Mouse (Mus musculus): ENCODE data around the gene Saal1. TPM values are rescaled to one million over a fixed set of nuclear protein-coding genes. Genes with fewer than 3 reads are reported as not detected.
"Not testable (repeated sequence)": the region's sequence is repeated elsewhere in the genome, so short reads cannot be mapped to it uniquely, and the experiment has no call there.

The Saal1 gene
- polyA plus RNA-seq, 1 experiment from 2014 or later = 14.8 TPM

DNA sequence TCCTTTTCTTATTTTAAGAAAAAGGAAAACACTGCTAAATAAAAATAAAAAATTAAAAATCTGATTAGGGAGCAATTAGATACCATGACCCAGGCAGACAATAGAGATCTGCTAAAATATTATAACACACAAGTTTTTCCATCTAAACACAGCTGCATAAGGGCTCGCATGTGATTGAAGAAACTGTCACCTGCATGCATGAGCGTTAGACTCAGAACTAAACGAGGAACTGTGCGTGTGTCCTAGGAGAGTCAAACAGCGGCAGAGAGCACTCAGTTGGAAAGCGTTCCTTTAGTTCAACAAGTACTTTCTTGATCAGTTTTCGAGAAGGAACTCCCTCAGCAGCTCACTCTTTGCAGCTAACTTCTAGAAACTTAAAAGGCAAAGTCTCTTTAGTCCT, 31.4 kb downstream of the Saal1 start:
- WGBS = 84% methylated on average over 7 of the region's 7 CpGs

DNA sequence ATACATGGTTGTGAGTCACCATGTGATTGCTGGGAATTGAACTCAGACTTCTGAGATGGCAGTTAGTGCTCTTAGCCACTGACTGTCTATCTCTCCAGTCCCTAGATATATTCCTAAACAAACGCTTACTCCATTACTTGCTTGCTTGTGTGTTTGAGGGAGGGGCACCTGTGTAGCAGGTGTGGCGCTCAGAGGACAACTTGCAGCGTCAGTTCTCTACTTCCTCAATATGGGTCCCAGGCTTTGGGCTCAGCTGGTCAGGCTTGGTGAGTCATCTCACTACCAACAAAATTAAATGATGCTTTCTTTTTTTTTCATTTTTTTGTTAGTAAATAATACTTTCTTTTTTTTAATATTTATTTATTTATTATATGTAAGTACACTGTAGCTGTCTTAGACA, 32.1 kb downstream of the Saal1 start:
- Histone ChIP-seq H3K4me3 (no peak overlapping the region), H3K27ac (replicated peaks) (no peak overlapping the region), H3K9ac (no peak overlapping the region), H3K27me3 (no peaks in the 10 kb centered on the region), H3K9me3 (no peaks in the 10 kb centered on the region), H3K4me2 (no peak overlapping the region), H3K36me3 (no peaks in the 10 kb centered on the region), H3K4me1 (replicated peaks) (0 out of 2 replicates have a peak, but pooled peaks cover 10% of the 10 kb centered on the region)
- no peak for ATAC-seq (ENCODE audit: low read depth)
- WGBS = 95% methylated on average over 3 of the region's 3 CpGs

More for the DNA sequence above, 31.4 kb downstream of the Saal1 start:
- H3K27ac ChIP-seq (replicated peaks); H3K36me3 ChIP-seq; H3K4me2 ChIP-seq; H3K4me3 ChIP-seq; ATAC-seq (ENCODE audit: low read depth); H3K9ac ChIP-seq; H3K27me3 ChIP-seq; H3K9me3 ChIP-seq: not testable (repeated sequence)
- H3K4me1 ChIP-seq (replicated peaks) = 0 out of 2 replicates have a peak, but pooled peaks cover 10% of the 10 kb centered on the region

GRCm38 (mm10) chr7:46676808-46677360, 33.6 kb downstream of the Saal1 start:
- no peak overlapping the region for H3K4me2 ChIP-seq
- H3K27me3 ChIP-seq = no peaks in the 10 kb centered on the region
- no peak overlapping the region for H3K4me3 ChIP-seq
- no peaks in the 10 kb centered on the region for H3K36me3 ChIP-seq
- no peak overlapping the region for H3K9ac ChIP-seq
- ATAC-seq (ENCODE audit: low read depth) = peak; percentile 43
- 54% methylated on average over 5 of the region's 5 CpGs for WGBS
- 0 out of 2 replicates have a peak, but pooled peaks cover 10% of the 10 kb centered on the region for H3K4me1 ChIP-seq (replicated peaks)
- H3K9me3 ChIP-seq = no peaks in the 10 kb centered on the region
- no peak overlapping the region; the same call in 1 of the 2 replicates for H3K27ac ChIP-seq (replicated peaks)

DNA sequence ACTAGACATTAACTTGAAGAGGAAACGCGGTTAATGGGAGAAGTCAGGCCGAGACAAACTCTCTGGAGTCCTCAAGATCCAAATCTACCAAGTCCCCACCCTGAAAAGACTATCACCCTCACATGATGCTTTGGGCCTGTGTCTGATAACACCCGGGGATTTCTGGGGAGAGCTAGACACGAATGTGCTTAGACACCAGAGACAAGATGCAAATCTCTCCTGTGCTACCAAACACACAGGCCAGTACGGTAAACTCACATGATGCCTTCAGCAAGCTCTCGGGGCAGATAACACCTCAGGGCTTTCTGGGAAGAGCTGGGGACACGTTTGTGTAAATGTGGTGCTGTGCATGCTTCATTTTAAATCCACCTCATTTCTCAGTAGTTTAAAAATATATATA, 34.6 kb downstream of the Saal1 start:
- Histone ChIP-seq H3K9ac (no peak overlapping the region), H3K9me3 (no peaks in the 10 kb centered on the region), H3K27me3 (no peaks in the 10 kb centered on the region), H3K4me1 (replicated peaks) (0 out of 2 replicates have a peak, but pooled peaks cover 10% of the 10 kb centered on the region), H3K36me3 (no peaks in the 10 kb centered on the region), H3K4me2 (no peak overlapping the region), H3K4me3 (no peak overlapping the region), H3K27ac (replicated peaks) (no peak overlapping the region)
- WGBS = 87% methylated on average over 8 of the region's 8 CpGs
- no peak for ATAC-seq (ENCODE audit: low read depth)

DNA sequence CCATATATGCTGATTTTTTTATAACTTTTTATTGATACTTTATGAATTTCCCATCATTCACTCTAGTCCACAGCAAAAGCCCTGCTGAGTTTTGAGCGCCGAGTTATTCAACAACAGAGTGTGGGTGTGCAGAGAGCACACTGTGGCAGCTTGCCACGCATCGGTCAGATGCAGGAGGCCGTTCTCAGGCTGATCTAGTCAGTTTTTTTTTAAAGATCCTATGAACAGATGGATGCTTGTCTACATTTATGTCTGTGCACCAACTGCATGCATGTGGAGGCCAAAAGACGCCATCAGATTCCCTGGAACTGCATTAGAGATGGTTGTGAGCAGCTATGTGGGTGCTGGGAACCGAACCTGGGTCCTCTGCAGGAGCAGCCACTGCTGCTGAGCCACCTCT, 35.4 kb downstream of the Saal1 start:
- no peak for ATAC-seq (ENCODE audit: low read depth)
- H3K27ac ChIP-seq (replicated peaks) = no peak overlapping the region
- H3K4me2 ChIP-seq = no peak overlapping the region
- H3K4me3 ChIP-seq = no peak overlapping the region
- no peaks in the 10 kb centered on the region for H3K9me3 ChIP-seq
- no peaks in the 10 kb centered on the region for H3K27me3 ChIP-seq
- 94% methylated on average over 7 of the region's 7 CpGs for WGBS
- H3K4me1 ChIP-seq (replicated peaks) = 0 out of 2 replicates have a peak, but pooled peaks cover 10% of the 10 kb centered on the region
- no peak overlapping the region for H3K9ac ChIP-seq
- H3K36me3 ChIP-seq = no peaks in the 10 kb centered on the region

GRCm38 (mm10) chr7:46672160-46672672, 38.3 kb downstream of the Saal1 start, which contains the start of gene Tph1:
TSS of gene Tph1 (minus strand) at chr7:46672537.
- peaks cover 11% of the 10 kb centered on the region; the same call in 1 of the 2 replicates for H3K4me1 ChIP-seq (replicated peaks)
- no peaks in the 10 kb centered on the region for H3K36me3 ChIP-seq
- H3K27me3 ChIP-seq = peaks cover 6% of the 10 kb centered on the region; the same call in 1 of the 2 replicates
- H3K27ac ChIP-seq (replicated peaks) = no peak within 1 kb of the TSS
- H3K4me2 ChIP-seq = no peak within 1 kb of the TSS
- H3K9ac ChIP-seq = no peak within 1 kb of the TSS
- ATAC-seq (ENCODE audit: low read depth) = no peak
- no peaks in the 10 kb centered on the region for H3K9me3 ChIP-seq
- 55% methylated on average over 10 of the region's 10 CpGs for WGBS
- no peak within 1 kb of the TSS for H3K4me3 ChIP-seq

- Histone ChIP-seq H3K9me3 (no peaks in the 10 kb centered on the region), H3K36me3 (no peaks in the 10 kb centered on the region), H3K4me3 (peak overlapping the region; percentile 1; the same call in 1 of the 2 replicates), H3K27ac (replicated peaks) (no peak overlapping the region), H3K4me2 (peak overlapping the region; percentile 47), H3K4me1 (replicated peaks) (peaks cover 9% of the 10 kb centered on the region; the same call in 1 of the 2 replicates), H3K27me3 (peaks cover 28% of the 10 kb centered on the region), H3K9ac (no peak overlapping the region)
- WGBS = 2% methylated on average over 21 of the region's 21 CpGs
- peak; percentile 67 for ATAC-seq (ENCODE audit: low read depth)
Observed at GRCm38 (mm10) chr7:46667256-46667655, 43.2 kb downstream of the Saal1 start.

DNA sequence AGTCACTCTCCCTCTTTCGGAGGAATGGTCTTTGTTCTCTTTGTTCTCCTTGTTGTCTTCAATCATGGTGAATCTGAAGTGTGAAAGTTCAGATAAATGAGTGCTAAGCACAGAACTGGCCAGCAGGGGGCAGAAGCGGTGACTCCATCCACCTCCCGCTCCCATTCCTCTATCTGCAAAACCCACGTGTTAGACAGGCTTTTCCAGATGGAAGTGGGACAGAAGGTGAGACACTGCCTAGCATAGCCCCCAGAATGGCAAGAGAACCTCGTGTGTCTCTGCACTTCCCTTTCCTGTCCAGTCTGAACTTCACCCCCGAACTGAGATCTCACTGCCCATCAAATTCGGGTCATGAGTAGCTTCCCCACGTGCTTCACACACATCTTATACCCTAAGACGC, 45.2 kb downstream of the Saal1 start:
- Histone ChIP-seq H3K4me1 (replicated peaks) (peaks cover 15% of the 10 kb centered on the region; the same call in 1 of the 2 replicates), H3K27me3 (peaks cover 28% of the 10 kb centered on the region), H3K27ac (replicated peaks) (no peak overlapping the region), H3K4me2 (no peak overlapping the region), H3K9ac (no peak overlapping the region), H3K36me3 (no peaks in the 10 kb centered on the region), H3K4me3 (no peak overlapping the region), H3K9me3 (no peaks in the 10 kb centered on the region)
- 39% methylated on average over 9 of the region's 9 CpGs for WGBS
- ATAC-seq (ENCODE audit: low read depth) = no peak

GRCm38 (mm10) chr7:46661591-46662090, 48.8 kb downstream of the Saal1 start:
- H3K4me1 ChIP-seq (replicated peaks) = 0 out of 2 replicates have a peak, but pooled peaks cover 6% of the 10 kb centered on the region
- no peak overlapping the region for H3K27ac ChIP-seq (replicated peaks)
- H3K4me3 ChIP-seq = no peak overlapping the region
- no peaks in the 10 kb centered on the region for H3K9me3 ChIP-seq
- H3K4me2 ChIP-seq = peak overlapping the region; percentile 36
- H3K27me3 ChIP-seq = peaks cover 16% of the 10 kb centered on the region
- no peaks in the 10 kb centered on the region for H3K36me3 ChIP-seq
- WGBS = 18% methylated on average over 18 of the region's 18 CpGs
- ATAC-seq (ENCODE audit: low read depth) = no peak
- no peak overlapping the region for H3K9ac ChIP-seq

DNA sequence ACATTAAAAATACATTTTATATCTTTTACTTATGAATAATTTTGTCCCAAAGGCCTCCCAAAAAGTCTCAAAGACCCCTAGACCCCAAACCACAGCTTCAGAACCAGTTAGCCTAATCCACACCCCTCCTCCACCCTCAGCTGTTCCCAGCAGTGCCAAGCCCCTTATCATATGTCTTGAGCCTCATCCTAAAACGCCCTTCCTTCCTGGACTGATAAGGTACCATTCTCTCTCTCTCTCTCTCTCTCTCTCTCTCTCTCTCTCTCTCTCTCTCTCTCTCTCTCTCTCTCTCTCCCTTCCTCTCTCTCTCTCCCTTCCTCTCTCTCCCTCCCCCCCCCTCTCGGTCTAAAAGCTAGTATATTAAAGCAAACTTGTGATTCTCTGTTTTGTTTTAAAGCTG, 58.2 kb downstream of the Saal1 start:
- ATAC-seq (ENCODE audit: low read depth) = no peak
- H3K4me3 ChIP-seq = no peak overlapping the region
- H3K27me3 ChIP-seq = no peaks in the 10 kb centered on the region
- H3K4me1 ChIP-seq (replicated peaks) = no peaks in the 10 kb centered on the region; the same call in 1 of the 2 replicates
- no peak overlapping the region for H3K9ac ChIP-seq
- H3K36me3 ChIP-seq = no peaks in the 10 kb centered on the region
- no peaks in the 10 kb centered on the region for H3K9me3 ChIP-seq
- H3K4me2 ChIP-seq = no peak overlapping the region
- 77% methylated on average over 2 of the region's 2 CpGs for WGBS
- no peak overlapping the region for H3K27ac ChIP-seq (replicated peaks)

GRCm38 (mm10) chr7:46650231-46650630, 60.2 kb downstream of the Saal1 start:
- WGBS = 51% methylated on average over 5 of the region's 5 CpGs
- not testable (repeated sequence) for H3K9me3 ChIP-seq; H3K4me1 ChIP-seq (replicated peaks); H3K9ac ChIP-seq; H3K27ac ChIP-seq (replicated peaks); ATAC-seq (ENCODE audit: low read depth); H3K4me2 ChIP-seq; H3K27me3 ChIP-seq; H3K4me3 ChIP-seq; H3K36me3 ChIP-seq

DNA sequence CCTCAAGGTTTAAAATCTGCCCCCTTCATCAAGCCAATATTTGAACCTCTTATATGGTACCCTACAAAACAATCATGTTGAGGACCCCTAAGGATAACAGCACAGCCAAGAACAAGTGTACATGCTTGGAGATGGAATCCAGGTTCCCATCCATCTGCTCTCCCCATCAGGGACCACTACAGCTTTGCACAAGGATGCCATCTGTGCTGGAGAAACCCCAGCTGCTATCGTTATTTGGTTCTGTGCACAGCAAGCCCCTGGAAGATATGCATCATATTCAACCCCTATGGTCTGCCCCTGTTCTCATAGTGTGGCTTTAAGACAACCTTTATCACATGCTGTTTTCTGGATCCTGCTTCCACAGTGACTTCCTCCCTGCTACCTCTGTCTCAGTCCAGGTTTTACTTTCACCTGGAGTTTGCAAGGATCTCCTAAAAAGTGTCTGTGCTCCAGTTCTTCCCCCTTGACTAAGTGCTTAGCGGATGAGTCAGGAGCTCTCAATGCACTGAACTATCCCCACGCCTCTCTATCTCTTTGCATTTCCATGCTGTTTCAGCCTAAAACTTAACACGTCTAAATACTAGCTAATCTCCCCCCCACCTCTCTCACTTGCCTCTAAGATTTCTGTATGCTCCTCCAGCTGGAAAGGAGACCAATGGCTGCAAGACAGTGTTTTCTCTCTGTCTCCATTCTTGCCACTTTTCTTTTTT, 61.9 kb downstream of the Saal1 start:
- Histone ChIP-seq H3K9ac (no peak overlapping the region), H3K4me1 (replicated peaks) (no peaks in the 10 kb centered on the region), H3K4me2 (no peak overlapping the region), H3K27ac (replicated peaks) (no peak overlapping the region), H3K27me3 (no peaks in the 10 kb centered on the region), H3K9me3 (no peaks in the 10 kb centered on the region), H3K36me3 (no peaks in the 10 kb centered on the region), H3K4me3 (no peak overlapping the region)
- no peak for ATAC-seq (ENCODE audit: low read depth)
- 70% methylated on average over 4 of the region's 4 CpGs for WGBS

All from neural tube, embryonic 13.5 days (tissue).